Mouse (Mus musculus) kidney, postnatal 14 days (tissue): ENCODE results near the gene Rara.
"Not testable (repeated sequence)": the region's sequence is repeated elsewhere in the genome, so short reads cannot be mapped to it uniquely, and the experiment has no call there.

Source experiments
- DNase-seq: peaks from one replicate; pipeline ENCODE4 v3.0.0; 2022; ENCODE audit warnings: mixed read lengths

Gene Rara

DNA sequence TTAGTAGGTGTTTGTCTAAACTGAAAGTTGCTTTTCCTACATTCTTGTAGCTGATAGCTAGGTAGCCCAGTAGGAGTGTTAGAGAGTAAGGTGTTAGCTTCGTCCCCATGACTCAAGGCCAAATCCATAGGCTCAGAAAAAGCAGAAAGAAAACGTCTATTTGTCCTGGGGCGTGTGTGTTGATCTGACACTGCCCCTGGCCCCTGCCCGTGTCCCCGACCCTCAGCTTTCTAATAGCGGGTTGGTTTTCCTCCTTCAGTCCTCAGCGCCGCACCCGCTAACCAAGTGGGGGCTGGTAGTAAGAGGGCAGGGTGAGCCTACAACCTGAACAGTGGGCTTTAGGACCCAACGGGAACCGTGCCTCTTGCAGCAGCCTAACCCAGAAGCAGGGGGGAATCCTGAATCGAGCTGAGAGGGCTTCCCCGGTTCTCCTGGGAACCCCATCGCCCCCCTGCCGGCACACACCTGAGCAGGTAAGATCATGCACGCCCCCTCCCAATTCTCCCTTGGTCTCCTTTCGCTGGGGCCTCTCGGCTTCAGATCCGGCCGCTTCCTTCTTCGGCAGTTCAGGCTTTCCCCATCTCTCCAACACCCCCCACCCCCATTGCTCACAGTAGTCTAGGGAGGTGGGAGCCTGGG is at the start of gene Rara:
Gene Rara, plus strand, starts transcription at position 381 of the 639 bp plus-strand sequence.
- DNase-seq = no peak

DNA sequence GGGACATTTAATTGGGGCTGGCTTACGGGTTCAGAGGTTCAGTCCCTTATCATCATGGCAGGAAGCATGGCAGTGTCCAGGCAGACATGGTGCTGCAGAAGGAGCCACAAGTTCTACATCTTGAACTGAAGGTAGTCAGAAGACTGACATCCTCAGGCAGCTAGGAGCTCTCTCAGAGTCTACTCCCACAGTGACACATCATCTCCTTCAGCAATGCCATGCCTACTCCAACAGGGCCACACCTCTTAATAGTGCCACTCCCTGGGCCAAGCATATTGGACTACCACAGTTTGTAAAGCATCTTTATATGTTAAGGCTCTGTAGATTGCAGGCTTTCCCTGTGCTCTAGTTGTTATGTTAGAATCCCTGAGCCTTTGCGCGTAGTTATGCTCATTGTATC is 39.9 kb upstream of the Rara start:
- no peak for DNase-seq

DNA sequence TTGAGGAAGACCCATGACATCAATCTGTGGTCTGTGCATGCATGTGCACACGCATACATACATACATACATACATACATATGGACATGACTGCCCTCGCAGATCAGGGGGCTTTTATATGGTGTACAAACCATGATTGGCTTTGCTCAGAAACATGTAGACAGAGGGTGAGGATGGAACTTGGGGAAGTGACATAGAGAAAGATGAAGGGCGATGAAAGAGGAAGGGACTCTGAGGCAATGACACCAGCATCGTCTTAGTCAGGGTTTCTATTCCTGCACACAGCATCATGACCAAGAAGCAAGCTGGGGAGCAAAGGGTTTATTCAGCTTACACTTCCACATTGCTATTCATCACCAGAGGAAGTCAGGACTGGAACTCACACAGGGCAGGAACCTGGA is 38.5 kb upstream of the Rara start:
- DNase-seq = no peak

DNA sequence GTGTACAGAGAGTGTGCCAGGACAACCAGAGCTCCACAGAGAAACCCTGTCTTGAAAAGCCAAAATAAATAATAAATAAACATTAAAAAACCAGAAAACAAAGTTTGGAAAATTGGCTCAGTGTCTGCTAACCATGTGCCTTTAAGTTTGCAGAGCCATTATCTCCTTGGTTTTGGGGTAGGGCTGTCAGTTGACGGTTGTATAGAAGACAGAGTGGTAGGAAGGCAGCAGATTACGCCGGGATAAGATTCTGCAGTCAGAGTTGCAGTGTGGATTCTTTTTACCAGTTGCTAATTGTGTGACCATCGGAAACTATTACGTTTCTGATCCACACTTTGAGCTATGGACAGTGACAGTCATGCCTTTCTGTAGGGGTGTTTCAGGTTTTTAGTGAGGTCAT is 37.6 kb upstream of the Rara start:
- DNase-seq = no peak

DNA sequence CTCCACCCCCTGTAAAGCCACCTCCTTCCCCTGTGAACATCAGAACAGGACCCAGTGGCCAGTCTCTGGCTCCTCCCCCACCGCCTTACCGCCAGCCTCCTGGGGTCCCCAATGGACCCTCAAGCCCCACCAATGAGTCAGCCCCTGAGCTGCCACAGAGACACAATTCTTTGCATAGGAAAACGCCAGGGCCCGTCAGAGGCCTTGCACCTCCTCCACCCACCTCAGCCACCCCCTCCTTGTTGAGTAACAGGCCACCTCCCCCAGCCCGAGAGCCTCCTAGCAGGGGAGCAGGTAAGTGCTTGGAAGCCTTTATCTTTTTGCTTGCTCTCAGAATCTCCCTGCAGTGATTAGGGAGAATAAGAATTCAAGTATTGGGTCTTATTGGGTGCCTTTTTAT is 35.2 kb upstream of the Rara start:
- DNase-seq = no peak

DNA sequence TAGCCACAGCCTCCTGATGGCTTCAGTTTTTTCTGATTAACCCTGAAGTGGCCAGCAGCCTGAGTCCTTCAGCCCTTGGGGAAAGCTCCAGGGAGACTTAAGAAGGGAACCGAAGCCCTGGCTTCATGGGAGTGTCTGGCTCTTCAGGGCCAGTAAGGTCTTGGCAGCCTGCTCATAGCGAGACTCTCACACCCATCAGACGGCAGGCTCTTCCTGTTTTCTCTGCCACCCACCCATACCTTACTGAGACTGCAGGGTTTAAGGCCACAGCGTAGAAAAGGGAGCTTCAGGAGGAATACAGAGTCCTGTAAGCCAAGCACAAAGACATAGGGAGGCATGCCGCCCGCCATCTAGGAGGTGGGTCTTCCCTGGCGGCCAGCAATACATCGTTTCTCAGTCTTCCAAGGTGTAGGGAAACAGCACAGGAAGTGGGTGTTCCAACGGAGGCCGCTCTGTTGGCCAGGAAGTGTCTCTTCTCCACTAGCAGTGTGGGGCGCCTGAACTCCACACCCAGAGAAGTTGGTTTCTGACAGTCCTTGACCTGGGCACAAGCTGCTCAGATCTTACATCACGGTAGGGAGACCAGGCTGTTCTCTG is 27.0 kb upstream of the Rara start:
- DNase-seq = peak; percentile 22

DNA sequence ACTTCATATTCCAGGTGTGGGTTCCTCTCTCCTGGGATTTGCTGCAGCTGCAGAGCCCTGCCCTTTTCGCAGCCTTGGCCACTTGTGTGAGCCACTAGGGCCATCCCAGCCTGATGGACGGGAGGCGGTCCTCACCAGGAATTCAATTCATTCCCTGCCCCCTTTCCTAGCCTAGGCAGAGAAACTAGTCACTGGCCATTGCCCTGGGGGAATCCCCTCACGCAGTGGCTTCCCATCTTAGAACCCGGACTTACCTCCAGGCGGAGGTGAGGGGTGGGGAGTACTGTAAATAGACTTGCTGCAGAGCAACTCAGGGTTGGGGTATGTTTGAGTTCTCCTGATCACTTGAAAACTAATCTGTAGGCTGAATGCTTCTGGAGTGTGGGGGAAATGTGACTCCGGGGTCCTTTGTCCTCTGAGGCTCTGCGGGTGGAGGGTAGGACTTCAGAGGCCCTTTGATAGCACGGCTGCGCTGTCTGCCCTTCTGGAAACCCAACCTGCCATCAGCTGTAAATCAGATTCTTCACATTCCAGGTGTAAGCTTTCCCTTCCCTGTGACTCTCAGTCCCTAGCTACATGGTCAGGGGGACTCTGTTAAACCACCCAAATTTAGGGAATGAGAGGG is 24.9 kb upstream of the Rara start:
- DNase-seq = no peak

DNA sequence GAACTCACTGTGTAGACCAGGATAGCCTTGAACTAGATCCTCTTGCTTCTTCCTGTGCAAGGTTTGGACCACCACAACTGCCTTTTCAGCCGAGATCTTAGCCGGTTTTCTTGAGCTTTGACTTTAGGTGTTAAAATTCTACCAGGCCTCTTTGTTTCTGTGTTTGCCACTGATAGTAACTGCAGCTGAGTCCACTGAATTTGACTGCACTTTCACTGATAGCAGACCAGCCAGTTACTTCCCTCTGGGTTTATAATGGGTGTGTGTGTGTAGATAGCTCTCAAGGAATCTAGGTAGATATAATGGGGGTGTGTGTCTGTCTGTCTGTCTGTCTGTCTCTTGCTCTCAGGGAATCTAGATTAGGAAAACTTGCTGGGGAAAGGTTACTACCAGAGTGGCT is 23.0 kb upstream of the Rara start:
- DNase-seq = no peak

DNA sequence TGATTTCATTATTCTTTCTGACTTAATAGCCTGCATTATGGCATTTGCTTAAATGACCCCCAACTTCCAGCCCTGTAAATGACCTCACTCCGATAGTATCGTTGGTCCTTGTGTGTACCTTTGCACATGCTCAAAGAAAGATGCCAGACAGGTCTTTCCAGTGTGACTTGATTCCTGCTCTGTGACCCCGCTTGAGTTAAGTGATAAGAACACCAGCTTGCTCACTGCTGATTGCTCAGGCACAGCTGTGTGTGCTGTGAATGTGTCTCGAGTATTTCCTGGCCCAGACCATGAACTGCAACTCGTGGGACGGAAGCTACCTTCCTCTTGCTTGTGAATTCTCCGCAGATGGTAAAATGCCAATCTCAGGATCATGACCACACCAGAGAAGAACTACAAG is 22.6 kb upstream of the Rara start:
- DNase-seq = peak; percentile 44

DNA sequence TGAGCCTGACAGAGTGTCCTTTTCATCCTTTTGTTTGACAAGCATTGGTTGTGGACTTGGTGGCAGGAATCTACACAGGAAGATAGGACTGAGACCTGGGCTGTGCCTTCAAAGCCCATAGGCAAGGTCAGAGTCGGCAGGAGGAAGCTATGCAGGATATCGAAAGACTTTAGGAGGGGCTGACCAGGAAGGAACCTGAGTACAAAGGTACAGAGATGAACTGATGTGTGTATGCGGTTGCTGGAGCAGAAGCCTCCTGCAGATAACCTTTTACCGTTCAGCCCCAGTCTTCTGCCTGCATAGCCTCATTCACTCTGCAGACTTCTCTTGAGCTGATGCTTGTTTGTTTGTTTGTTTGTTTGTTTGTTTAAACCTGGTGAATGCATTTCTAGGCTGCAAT is 22.0 kb upstream of the Rara start:
- no peak for DNase-seq

DNA sequence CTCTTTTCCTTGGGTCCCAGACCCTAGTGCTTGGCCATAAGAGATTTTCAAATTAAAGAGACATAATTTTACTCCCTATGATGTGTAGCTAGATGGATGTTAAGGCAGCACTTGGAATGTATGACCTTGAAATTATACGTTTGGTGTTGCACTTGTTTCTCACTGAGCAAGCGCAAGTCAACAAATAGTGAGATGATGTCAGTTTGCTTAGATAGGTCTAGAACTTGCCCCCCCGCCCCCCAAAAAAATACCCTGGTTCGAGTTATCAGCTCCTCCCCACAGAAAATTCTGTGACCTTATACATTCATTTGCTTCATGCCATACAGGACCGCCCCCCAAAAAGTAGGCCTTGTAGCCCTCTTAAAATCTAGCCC is 20.6 kb upstream of the Rara start:
- DNase-seq = no peak

DNA sequence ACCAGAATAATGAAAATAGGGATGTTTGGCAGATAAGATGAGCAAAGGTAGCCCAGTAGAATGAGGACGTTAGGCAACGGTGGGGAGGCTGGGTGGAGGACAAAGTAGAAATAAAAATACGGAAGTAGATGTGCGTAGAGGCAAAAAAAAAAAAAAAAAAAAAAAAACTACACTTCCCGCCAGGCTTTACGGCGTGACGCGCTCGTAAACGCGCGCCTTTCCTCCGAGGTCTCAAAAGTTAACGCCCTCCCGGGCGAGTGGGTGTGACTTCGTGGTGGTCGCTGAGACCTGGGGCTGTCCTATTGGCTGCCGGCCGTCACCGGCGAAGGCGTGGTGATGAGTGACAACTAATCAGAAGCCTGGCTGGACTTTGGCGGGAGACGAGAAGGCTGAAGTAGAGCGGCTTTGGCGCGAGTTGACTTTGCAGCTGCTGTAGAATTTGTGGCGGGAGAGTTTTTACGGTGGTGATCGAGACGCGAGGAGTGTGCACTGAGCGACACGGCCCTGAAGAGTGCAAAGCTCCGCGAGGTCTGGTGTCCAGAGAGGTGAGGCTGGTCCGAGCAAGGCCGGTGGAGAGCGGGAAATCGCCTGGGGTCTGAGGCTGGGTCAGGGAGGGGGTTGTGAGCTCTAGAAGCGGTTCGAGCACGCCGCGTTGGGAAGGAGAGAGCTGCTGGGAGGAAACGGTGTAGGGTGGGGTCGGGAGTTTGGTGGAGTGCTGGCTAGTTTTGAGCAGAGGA is 20.0 kb upstream of the Rara start, which contains the start of gene Cdc6:
Gene Cdc6, plus strand, starts transcription at position 365 of the 737 bp plus-strand sequence.
- peak; percentile 98 for DNase-seq

DNA sequence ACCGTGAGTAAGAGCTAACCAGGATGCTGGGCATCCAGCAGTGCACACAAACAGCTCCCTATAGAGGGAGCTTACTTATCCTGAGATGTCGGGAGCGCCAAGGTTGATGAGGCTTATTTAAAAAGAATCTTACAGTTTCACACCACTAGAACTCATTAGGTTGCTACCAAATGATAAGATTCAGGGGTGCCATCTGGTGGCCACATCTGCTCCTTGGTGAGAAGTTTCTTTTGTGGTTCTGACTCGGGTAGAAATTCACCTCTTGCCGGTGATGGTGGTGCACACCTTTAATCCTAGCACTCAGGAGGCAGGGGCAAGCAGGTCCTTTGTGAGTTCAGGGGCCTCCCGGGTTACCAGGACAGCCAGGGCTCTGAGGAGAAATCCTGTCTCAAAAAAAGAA is 18.0 kb upstream of the Rara start:
- peak; percentile 81 for DNase-seq

DNA sequence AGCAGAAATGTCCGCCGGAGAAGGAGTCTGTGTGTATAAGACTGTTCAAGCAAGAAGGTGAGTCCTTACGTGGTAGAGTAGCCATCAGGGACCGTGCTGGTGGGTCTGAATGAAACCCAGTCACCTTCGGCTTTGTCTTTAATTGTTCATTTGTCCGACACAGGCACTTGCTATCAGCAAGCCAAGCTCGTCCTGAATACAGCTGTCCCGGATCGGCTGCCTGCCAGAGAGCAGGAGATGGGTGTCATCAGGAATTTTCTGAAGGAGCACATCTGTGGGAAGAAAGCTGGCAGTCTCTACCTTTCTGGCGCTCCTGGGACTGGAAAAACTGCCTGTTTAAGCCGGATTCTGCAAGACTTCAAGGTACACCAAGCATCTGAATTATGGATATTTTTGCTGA is 17.2 kb upstream of the Rara start:
- DNase-seq = no peak

DNA sequence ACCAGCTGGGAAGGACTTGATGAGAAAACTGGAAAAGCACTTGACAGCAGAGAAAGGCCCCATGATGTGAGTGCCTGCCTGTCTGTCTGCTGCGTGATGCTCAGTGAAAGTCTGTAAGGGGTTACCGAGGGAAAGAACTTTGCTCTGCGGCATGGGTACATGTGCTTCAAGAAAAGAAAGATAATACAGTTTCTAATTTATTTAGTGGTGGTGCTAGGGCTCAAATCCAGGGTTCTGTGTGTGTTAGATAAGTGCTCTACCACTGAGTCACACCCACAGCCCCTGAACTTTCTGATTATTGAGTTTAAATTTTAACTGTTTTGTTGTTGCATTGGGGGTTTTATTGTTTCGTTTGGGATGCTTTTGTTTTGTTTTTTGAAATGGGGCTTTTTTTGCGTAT is 16.1 kb upstream of the Rara start:
- no peak for DNase-seq

DNA sequence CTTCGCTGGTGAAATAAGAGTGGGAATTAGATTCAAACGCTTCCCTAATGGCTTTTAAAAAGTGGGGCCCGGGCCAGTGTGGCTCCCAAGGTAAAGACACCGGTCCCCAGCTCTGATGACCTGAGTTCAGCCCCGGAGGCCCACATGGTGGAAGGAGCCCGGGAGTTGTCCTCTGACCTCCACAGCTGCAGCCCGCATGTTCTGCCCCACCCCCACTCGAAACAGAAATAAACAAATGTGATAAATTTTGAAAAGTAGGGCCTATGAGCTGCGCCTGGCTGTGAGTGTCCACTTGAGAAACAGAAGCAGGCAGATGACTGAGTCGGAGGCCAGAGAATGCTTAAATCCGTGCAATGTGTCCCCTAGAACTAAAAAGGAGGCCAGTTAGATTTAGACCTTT is 13.4 kb upstream of the Rara start:
- DNase-seq = no peak

DNA sequence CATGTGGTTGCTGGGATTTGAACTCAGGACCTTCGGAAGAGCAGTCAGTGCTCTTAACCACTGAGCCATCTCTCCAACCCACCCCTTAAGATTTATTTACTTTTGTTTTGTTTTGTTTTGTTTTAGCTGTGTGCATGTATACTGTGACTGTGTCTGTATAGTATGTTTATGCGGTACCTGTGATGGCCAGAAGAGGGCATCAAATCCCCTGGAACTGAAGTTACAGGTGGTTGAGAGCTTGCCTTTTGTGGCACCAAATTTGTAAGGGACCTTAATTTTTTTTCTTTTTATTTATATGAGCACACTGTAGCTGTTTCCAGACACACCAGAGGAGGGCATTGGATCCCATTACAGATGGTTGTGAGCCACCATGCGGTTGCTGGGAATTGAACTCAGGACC is 11.2 kb upstream of the Rara start:
- DNase-seq = not testable (repeated sequence)

DNA sequence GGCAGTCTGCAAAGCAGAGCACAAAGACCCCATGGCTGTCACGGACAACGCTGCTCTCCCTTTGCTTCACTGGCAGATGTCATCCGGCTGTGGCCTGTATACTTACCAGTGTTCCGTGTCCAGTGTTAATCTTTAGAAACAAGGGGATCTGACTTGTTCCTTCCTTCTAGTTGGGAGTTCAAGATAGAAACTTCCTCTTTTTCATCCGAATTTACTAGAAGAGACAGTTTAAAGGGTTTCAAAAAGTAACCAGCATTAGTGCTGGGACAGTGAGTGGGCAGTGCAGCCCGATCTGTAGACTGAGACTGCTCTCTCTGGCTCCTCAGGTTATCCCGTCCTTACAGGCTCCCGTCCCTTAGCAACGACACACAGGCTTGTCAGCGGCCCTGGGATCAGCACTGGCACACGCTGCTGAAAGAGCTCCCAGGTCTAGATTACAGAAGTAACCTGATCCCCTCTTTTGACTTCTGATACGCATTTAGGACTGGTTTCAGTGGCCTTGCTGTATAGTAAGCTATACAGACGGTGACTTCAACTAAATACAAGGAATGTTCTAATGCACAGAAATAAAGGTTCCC is 10.1 kb upstream of the Rara start:
- no peak for DNase-seq

DNA sequence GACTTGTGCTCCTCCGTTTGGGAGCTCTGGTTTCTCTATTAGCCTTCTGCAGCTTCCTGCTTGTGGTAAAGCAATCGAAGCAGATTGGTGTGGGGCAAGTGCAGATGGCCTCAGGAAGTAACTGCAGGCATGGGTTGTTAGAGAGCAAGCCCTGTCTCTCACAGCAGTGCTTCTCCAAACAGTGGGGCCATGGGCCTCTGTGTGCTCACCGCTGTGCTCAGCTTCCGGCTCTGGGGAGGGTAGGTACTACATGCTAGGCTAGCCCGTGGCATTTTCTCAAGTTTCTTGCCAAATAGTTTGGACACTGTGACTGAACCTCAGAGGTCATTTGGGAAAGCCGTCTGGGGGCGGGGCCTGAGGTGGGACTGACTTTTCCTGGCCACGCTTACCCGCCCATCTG is 9.4 kb upstream of the Rara start:
- DNase-seq = no peak

DNA sequence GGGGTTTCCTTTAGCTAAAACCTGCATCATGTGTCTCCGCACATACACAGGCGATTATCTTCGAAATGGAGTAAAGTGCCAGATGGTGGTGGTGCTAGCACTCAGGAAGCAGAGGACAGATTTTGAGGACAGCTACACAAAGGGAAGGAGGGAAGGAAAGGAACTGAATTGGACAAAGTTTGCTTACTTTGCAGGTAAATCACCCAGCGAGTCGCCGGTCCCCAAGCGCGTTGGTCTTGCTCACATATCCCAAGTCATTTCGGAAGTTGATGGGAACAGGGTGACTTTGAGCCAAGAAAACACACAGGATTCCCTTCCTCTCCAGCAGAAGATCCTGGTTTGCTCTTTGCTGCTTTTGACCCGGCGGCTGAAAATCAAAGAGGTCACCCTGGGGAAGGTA is 8.6 kb upstream of the Rara start:
- no peak for DNase-seq

DNA sequence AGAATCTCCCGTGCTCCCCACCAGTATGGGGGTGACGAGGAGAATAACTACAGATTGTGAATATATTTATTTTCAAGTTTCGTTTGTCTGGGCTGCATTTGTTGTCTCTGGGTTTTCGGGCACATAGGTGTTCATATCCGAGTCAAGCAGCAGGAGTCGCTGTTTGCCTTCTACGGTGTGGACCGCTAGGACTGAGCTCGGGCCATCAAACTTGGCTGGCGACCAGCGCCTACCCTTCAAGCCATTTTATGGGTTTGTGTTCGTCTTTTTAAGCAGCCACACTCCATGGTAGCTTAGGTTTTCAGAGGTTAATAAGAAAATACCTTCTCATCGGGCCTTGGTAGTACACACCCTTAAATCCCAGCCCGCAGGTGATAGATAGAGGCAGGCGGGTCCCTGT is 5.8 kb upstream of the Rara start:
- peak; percentile 70 for DNase-seq

DNA sequence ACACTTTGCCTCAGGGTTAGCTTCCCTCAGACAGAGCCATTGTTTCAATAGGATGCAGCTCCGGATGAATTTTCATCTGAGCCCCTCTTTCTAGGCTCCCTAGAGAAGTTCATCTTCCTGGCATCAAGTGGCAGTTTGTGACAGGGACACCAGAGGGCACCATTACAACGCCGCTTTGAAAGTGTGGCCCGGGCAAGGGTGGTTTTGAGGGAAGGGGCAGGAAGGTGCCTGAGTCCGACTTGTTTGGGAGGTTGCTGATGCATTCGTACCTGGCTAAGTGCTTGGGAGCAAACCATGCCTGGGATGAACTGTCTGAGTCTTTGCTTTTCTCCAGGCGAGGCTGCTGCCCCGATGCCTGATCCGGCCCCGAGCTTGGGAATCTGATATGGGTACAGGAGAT is 5.3 kb upstream of the Rara start:
- DNase-seq = peak; percentile 77

DNA sequence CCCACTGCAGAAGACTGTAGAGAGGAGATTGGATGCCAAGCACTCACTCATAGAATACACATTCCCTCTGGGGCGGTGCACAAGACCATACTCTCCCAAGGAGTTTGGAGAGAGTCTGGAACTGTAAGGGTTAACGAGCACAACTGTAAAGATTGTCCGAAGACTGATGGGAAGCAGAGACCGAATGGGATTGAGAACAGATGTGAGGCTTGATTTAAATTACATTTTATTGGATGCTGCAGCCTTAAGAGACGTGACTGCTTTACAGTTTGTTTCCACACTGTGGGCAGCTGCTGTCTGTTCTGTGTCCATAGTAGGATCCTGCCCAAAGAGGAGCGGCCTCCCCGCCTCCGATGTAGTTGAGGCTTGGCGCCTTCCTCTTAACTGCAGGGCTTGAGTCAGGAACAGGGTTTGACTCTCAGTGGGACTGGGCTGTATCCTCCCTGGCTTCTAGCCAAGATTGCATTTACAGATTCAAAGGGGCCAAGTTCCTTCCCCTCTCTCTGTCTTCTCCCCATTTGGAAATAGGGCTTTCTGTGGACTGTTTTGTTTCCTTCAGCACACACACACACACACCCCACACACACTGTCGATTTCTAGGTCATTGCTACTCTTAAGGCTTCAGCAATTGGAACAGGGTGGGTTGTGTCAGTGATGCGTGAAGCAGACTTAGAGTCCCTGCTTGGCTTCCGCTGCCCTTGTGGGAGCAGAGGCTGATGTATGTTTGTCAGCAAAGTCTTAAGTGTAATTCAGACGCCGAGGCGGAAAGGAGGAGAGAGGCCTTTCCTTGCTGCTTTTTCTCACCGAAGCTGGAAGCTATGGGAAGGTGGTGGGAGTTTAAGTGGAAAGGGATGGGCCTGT is 4.5 kb upstream of the Rara start:
- not testable (repeated sequence) for DNase-seq
